In the genomic region with DNA sequence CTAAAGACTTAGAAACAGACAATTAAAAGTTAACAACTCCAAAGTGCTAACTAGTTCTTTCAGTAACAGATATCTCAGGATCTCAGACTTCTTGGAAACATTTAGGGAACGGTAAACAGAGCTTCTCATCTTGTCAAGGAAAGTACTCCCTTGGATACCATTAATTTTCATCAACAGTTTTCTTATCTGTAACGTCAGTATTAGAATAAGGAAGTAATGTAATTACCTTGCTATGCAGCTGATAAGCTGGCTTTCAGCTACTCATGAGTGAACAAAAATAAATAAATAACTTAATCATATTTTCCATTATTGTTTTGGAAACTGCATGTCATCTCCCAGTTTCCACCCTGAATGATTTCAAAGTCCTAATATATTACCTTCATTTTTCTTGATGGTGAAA, we compare ENCODE assay signal across 16 mouse cellular contexts.
"Had no signal": no experiment of that assay in that cellular context is flagged by ENCODE, and none has a peak within 500 bp of the region (broad histone marks: within the 10 kb centered on the region; RNA-seq: fewer than 3 reads in every experiment).

No protein-coding gene starts in this region.

- H3K4me2 ChIP-seq: neural tube, embryonic 13.5 days; neural tube, embryonic 15.5 days; stomach, embryonic 15.5 days had no signal

- H3K9me3 ChIP-seq: neural tube, embryonic 13.5 days; neural tube, embryonic 15.5 days; stomach, embryonic 15.5 days had no signal

- H3K27ac ChIP-seq: neural tube, embryonic 13.5 days; neural tube, embryonic 15.5 days; stomach, embryonic 15.5 days; stomach, postnatal 0 days had no signal

- H3K4me1 ChIP-seq: neural tube, embryonic 13.5 days; neural tube, embryonic 15.5 days; stomach, embryonic 15.5 days had no signal

- H3K27me3 ChIP-seq: neural tube, embryonic 13.5 days; neural tube, embryonic 15.5 days; stomach, embryonic 15.5 days had no signal

- H3K36me3 ChIP-seq: neural tube, embryonic 13.5 days; neural tube, embryonic 15.5 days; stomach, embryonic 15.5 days had no signal

- DNase-seq: retina, postnatal 1 day; right cerebral cortex, adult 18-20 months; right cerebral cortex, postnatal 14 days; right cerebral cortex, postnatal 25 days; right cerebral cortex, postnatal 4 days; spleen, adult 18-20 months; thymus, adult 18-20 months; thymus, adult 2 months; thymus, postnatal 14 days; thymus, postnatal 25 days; thymus, postnatal 36 days; thymus, postnatal 4 days had no signal

- H3K4me3 ChIP-seq: neural tube, embryonic 13.5 days; neural tube, embryonic 15.5 days; stomach, embryonic 15.5 days had no signal

- H3K9ac ChIP-seq: neural tube, embryonic 13.5 days; neural tube, embryonic 15.5 days; stomach, embryonic 15.5 days had no signal
